Mouse (Mus musculus) stomach, embryonic 16.5 days (tissue): ENCODE data around the gene Rmdn2. TPM values are rescaled to one million over a fixed set of nuclear protein-coding genes. Genes with fewer than 3 reads are reported as not detected.
A peak's percentile ranks its signal among the peaks of the same experiment; 100 is the strongest.

Experiments used
- ATAC-seq: fragments of 200-750 bp; cut with Nextera tagmentation; 2 replicates; pipeline ENCODE4 v1.8.0; 2017; ENCODE audit warnings: moderate number of reproducible peaks, moderate TSS enrichment; ENCODE audit not compliant: insufficient read depth, low FRiP score
- H3K27ac ChIP-seq: fragments of 300-500 bp; sonication (generic); 2 replicates; pipeline ENCODE4 v1.5.1; 2014; ENCODE audit warnings: low read length
- H3K27me3 ChIP-seq: fragments of 300-500 bp; sonication (generic); 2 replicates; pipeline ENCODE4 v1.6.1; 2014; ENCODE audit warnings: low read length, control low read depth, mixed read lengths; ENCODE audit not compliant: control insufficient read depth, insufficient read depth
- H3K36me3 ChIP-seq: fragments of 300-500 bp; sonication (generic); 2 replicates; pipeline ENCODE4 v1.6.1; 2014; ENCODE audit warnings: low read length; ENCODE audit not compliant: control insufficient read depth, insufficient read depth
- H3K4me1 ChIP-seq: fragments of 300-500 bp; sonication (generic); 2 replicates; pipeline ENCODE4 v1.6.1; 2014; ENCODE audit warnings: low read length, control low read depth, mixed read lengths; ENCODE audit not compliant: control insufficient read depth, insufficient read depth
- H3K4me2 ChIP-seq: fragments of 300-500 bp; sonication (generic); 2 replicates; pipeline ENCODE4 v1.6.1; 2014; ENCODE audit warnings: low read depth, low read length, mixed read lengths
- H3K4me3 ChIP-seq: fragments of 300-500 bp; sonication (generic); replicated peaks from 2 replicates; pipeline ENCODE4 v1.5.1; 2014; ENCODE audit warnings: mild to moderate bottlenecking, low read length
- H3K9ac ChIP-seq: fragments of 300-500 bp; sonication (generic); 2 replicates; pipeline ENCODE4 v1.6.1; 2014; ENCODE audit warnings: low read length
- H3K9me3 ChIP-seq: fragments of 300-500 bp; sonication (generic); replicated peaks from 2 replicates; pipeline ENCODE4 v1.6.1; 2016; ENCODE audit warnings: low read length, control low read depth; ENCODE audit not compliant: control insufficient read depth
- WGBS: fragments of 180-500 bp; shearing (Covaris S2); extraction: QIAGEN DNeasy Blood & Tissue Kit; methylation state at CpG from one replicate; pipeline ENCODE4 v1.1.7; 2014; 5-methylcytosine and 5-hydroxymethylcytosine counted together
- polyA plus RNA-seq: library from polyadenylated mRNA; unstranded; fragments of >200 nt; fragmentation: Nextera tagmentation; extraction: Ambion mirVana; gene quantifications from 2 replicates; pipeline ENCODE4 v1.2.1, GENCODE M21; 2015

Gene Rmdn2
- polyA plus RNA-seq, 1 experiment from 2014 or later: 9.7 TPM

DNA sequence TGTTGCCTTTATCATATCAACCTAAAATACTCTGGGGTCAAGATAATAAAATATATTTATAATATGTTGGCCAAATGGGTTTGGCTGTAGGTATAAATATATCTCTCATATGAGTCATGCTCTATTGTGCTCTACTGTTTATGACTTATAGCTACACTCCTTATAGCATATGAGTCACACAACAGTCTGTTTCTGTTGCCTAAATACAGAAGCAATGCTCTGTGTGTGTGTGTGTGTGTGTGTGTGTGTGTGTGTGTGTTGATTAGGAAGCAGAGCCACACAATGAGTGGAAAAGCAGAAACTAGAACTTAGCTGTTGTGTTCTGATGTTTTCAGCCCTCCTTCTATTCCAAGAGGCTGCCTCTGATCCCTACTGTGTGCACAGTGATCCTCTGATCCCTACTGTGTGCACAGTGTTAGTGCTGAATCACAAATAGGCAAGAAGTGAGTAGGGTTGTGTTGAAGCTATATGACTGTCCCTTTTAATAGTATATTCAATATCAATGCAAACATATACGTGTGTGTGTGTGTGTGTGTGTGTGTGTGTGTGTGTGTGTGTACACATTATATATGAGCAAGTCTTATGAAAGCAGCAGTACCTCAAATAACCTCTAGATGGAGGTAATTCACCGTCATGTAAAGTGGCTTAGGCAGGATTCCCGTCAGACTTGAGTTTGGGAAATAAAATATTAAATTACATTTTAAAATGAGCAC lies 51.9 kb downstream of the Rmdn2 start:
- Histone ChIP-seq H3K4me2 (no peak overlapping the region), H3K27me3 (no peaks in the 10 kb centered on the region), H3K4me3 (no peak overlapping the region), H3K36me3 (no peaks in the 10 kb centered on the region), H3K9ac (no peak overlapping the region), H3K27ac (no peak overlapping the region), H3K4me1 (no peaks in the 10 kb centered on the region), H3K9me3 (no peaks in the 10 kb centered on the region)
- peak; percentile 56; the same call in 1 of the 2 replicates for ATAC-seq
- WGBS: 18% methylated on average over 3 of the region's 3 CpGs

DNA sequence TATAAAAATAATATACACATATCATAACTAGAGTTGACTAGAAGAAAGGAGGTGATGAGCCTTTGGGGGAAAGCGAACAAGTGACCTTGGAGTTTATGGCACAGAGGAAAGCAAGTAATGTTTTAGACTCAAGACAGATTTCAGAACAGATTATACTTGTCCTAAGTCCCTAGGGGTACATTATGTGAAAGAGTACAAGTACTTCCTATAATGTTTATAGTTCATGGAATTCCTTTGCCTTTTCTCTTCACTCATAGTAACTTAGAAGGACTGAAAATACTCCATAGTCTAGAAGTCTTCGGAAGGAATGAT lies 52.4 kb downstream of the Rmdn2 start:
- Histone ChIP-seq H3K27me3 (no peaks in the 10 kb centered on the region), H3K9ac (no peak overlapping the region), H3K27ac (no peak overlapping the region), H3K36me3 (no peaks in the 10 kb centered on the region), H3K9me3 (no peaks in the 10 kb centered on the region), H3K4me1 (no peaks in the 10 kb centered on the region), H3K4me3 (no peak overlapping the region), H3K4me2 (no peak overlapping the region)
- WGBS: 76% methylated on average over 2 of the region's 2 CpGs
- no peak for ATAC-seq

DNA sequence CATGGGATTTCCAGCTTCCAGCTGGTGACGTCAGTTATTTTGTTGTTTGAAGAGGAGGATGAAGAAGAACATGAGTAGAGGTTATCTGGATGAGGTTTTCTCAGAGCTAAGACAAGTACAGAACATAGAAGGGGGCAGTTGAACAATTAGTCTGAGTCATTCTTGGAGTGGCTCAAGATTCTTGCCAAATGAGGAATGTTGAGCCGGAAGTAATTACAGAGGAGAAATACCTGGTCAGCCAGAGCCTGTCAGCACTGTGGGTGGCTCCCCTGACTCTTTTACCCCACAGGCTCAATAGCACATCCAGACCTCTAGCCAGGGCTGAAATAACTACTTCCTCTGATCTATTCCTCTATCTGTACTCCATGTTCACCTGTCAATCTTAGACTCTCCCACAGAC lies 59.2 kb downstream of the Rmdn2 start:
- Histone ChIP-seq H3K4me2 (no peak overlapping the region), H3K27me3 (no peaks in the 10 kb centered on the region), H3K4me3 (no peak overlapping the region), H3K9me3 (no peaks in the 10 kb centered on the region), H3K36me3 (no peaks in the 10 kb centered on the region), H3K27ac (no peak overlapping the region), H3K9ac (no peak overlapping the region), H3K4me1 (no peaks in the 10 kb centered on the region)
- ATAC-seq: no peak
- WGBS: 57% methylated on average over 2 of the region's 2 CpGs

DNA sequence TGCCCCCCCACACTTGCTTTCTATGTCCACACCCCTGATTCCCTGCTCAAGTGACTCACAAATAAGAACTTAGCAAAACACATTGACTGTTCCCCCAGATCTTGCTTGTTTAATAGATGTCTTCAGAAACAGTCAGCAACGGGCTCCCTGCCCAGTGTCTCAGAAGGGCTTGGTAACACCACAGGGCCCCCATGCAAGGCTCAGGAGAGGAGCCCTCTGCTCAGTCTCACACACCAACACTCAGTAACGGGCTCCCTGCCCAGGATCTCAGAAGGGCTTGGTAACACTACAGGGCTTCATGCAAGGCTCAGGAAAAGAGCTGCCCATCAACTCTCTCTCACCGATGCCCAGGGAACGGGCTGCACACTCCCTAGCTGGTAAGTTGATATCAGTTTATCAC lies 83.4 kb downstream of the Rmdn2 start:
- H3K4me1 ChIP-seq: no peaks in the 10 kb centered on the region
- no peak overlapping the region for H3K4me3 ChIP-seq
- H3K27ac ChIP-seq: no peak overlapping the region
- H3K36me3 ChIP-seq: no peaks in the 10 kb centered on the region
- no peaks in the 10 kb centered on the region for H3K9me3 ChIP-seq
- no peaks in the 10 kb centered on the region for H3K27me3 ChIP-seq
- WGBS: 80% methylated on average over 4 of the region's 4 CpGs
- H3K4me2 ChIP-seq: no peak overlapping the region
- no peak overlapping the region for H3K9ac ChIP-seq
- no peak for ATAC-seq

DNA sequence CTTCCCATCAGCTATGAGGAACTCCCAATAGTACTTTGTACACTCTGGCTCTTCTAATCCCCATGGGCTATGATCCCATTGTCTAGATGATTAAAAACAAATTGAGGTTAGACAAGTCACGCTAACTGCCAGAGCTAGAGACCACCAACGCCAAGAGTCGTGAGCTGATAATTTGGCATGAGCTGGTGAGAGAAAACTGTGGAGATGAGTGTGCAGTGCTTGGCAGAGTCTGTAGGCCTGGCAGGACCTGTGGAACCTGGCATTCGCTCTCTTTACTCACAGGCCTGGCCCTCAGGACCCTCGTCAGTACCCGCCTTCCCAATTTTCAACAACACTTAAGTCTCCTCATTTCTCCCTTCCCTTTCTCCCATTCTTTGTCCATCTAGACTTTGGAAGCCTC lies 83.9 kb downstream of the Rmdn2 start:
- Histone ChIP-seq H3K27me3 (no peaks in the 10 kb centered on the region), H3K36me3 (no peaks in the 10 kb centered on the region), H3K4me2 (no peak overlapping the region), H3K27ac (no peak overlapping the region), H3K9me3 (no peaks in the 10 kb centered on the region), H3K9ac (no peak overlapping the region), H3K4me3 (no peak overlapping the region), H3K4me1 (no peaks in the 10 kb centered on the region)
- no peak for ATAC-seq
- WGBS: 92% methylated on average over 6 of the region's 6 CpGs

DNA sequence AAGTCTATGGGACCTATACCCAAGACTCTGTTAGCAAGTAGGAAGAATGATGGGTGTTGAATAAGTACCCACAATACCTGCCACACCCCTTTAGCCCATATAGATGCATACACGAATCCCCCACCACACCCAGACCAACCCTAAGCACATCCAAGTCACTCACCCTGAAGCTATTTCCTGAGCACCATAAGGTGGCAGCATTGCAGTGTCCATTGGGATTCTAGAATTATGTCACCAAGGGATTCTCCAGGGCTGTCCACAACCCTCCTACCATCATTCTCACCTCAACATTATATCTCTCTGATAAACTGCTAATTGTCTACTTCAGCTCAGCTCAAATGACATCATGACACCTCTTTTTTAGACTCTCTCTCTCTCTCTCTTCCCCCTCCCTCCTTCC lies 87.5 kb downstream of the Rmdn2 start:
- no peak overlapping the region for H3K9ac ChIP-seq
- no peak overlapping the region for H3K4me3 ChIP-seq
- H3K4me2 ChIP-seq: no peak overlapping the region
- H3K27ac ChIP-seq: no peak overlapping the region
- ATAC-seq: no peak; the same call in 1 of the 2 replicates
- no peaks in the 10 kb centered on the region for H3K9me3 ChIP-seq
- 19% methylated on average over 1 of the region's 1 CpGs for WGBS
- no peaks in the 10 kb centered on the region for H3K36me3 ChIP-seq
- H3K4me1 ChIP-seq: no peaks in the 10 kb centered on the region
- H3K27me3 ChIP-seq: no peaks in the 10 kb centered on the region

DNA sequence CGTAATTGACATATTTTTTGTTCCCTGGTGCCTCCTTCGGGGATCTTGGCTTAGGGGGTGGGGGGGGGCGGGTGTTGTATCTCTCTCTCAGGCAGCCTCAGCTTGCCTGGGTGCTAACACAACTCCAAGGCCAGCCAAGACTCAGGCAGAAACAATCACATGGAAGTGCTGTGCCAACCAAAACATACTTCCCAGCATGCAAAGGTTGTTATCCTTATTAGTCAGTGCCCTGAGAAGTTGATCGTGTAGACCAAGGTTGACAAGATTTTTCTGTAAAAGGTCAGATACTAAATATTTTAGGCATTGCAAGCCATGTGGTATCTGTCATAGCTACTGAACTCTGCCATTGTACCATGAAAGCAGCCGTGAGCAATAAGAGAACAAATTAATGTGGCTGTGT lies 89.2 kb downstream of the Rmdn2 start:
- Histone ChIP-seq H3K4me3 (no peak overlapping the region), H3K9me3 (no peaks in the 10 kb centered on the region), H3K27ac (no peak overlapping the region), H3K4me1 (no peaks in the 10 kb centered on the region), H3K4me2 (no peak overlapping the region), H3K9ac (no peak overlapping the region), H3K36me3 (no peaks in the 10 kb centered on the region), H3K27me3 (no peaks in the 10 kb centered on the region)
- no peak for ATAC-seq
- WGBS: 72% methylated on average over 5 of the region's 5 CpGs

DNA sequence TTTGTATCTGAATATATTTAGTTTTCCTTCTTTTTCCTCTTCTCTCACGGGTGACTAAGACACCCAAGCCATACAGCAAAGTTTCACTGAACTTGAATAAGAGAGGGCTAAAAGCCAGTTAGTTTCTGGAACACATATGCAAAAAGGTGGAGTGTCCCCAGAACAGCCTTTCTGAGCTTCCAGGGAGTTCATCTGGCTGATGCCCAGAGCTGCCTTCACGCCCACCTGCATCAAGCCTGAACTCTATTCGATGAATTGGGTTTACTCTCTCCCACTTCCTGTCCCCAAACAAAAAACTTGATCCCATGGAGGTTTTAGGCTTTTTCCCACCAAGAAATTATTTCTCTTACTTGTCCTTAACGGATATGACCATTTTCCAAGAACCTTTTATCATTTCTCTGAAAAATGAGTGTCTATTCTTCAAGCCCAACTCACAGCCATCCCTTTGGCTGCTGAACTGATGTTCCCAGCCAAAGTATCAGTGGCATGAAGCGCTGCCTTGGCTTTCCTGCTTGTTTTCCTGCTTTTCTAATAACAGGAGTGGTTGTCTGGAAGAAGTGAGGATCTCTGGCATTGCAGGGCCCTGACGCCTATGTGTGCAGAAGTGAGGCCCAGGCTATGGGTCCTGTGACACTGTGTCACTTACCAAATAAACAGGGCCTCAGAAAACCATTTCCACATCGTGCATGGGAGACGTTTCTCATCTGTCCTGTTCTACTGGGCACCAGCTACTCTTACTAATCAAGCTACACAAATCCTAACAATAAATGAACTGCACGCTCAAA lies 94.2 kb downstream of the Rmdn2 start:
- Histone ChIP-seq H3K4me1 (no peaks in the 10 kb centered on the region), H3K36me3 (no peaks in the 10 kb centered on the region)
- WGBS: 65% methylated on average over 9 of the region's 9 CpGs

DNA sequence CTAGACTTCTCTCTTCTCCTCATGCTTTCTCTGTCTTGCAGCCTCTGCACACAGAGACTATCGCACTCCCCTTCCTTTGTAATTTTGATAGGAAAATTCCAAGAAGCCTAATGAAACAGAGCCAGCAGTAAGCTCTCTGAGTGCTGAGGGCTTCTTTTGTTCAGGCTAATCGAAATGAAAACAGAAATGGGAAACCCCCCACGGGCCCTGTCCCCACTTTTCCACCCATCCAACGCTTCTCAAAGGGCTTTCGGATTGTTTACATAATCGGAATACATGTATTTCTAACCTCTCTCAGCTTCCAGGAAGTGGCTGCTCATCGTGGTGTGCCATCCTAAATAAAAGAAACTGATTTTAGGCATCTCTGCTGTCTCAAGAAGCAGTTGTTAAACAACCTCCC lies 96.5 kb downstream of the Rmdn2 start:
- Histone ChIP-seq H3K9ac (no peak overlapping the region), H3K4me3 (no peak overlapping the region), H3K9me3 (no peaks in the 10 kb centered on the region), H3K4me2 (no peak overlapping the region), H3K36me3 (no peaks in the 10 kb centered on the region), H3K27me3 (peaks cover 17% of the 10 kb centered on the region), H3K4me1 (peaks cover 3% of the 10 kb centered on the region; the same call in 1 of the 2 replicates), H3K27ac (no peak overlapping the region)
- 24% methylated on average over 7 of the region's 7 CpGs for WGBS
- no peak for ATAC-seq

More for the DNA sequence above, 94.2 kb downstream of the Rmdn2 start:
- H3K27ac ChIP-seq: no peak overlapping the region
- H3K4me3 ChIP-seq: no peak overlapping the region
- peaks cover 4% of the 10 kb centered on the region; the same call in 1 of the 2 replicates for H3K27me3 ChIP-seq
- no peak for ATAC-seq
- no peak overlapping the region for H3K4me2 ChIP-seq
- H3K9ac ChIP-seq: no peak overlapping the region
- no peaks in the 10 kb centered on the region for H3K9me3 ChIP-seq
